Mouse (Mus musculus) megakaryocyte-erythroid progenitor cell, adult 5-6 weeks (primary cell): ENCODE data around the gene Prkaca. TPM values are rescaled to one million over a fixed set of nuclear protein-coding genes. Genes with fewer than 3 reads are reported as not detected.
"Not testable (repeated sequence)": the region's sequence is repeated elsewhere in the genome, so short reads cannot be mapped to it uniquely, and the experiment has no call there.

Source experiments
- ATAC-seq: replicated peaks from 2 replicates; pipeline ENCODE4 v1.8.0; 2016; ENCODE audit warnings: mild to moderate bottlenecking, inconsistent platforms; ENCODE audit not compliant: severe bottlenecking, poor library complexity, low FRiP score, low TSS enrichment
- total RNA-seq, 2 experiments: library from RNA; stranded (forward) in 1 of 2; stranded (reverse) in 1 of 2; fragments of 200-1000, 215-1000 nt in 1 of 2; fragments of >200 nt in 1 of 2; fragmentation: Nextera tagmentation in 1 of 2; gene quantifications; 2 replicates each; pipeline ENCODE4 v1.2.3; 2014 to 2017

Gene Prkaca
- total RNA-seq, 2 experiments from 2014 or later = 31.1 to 35.2 TPM

DNA sequence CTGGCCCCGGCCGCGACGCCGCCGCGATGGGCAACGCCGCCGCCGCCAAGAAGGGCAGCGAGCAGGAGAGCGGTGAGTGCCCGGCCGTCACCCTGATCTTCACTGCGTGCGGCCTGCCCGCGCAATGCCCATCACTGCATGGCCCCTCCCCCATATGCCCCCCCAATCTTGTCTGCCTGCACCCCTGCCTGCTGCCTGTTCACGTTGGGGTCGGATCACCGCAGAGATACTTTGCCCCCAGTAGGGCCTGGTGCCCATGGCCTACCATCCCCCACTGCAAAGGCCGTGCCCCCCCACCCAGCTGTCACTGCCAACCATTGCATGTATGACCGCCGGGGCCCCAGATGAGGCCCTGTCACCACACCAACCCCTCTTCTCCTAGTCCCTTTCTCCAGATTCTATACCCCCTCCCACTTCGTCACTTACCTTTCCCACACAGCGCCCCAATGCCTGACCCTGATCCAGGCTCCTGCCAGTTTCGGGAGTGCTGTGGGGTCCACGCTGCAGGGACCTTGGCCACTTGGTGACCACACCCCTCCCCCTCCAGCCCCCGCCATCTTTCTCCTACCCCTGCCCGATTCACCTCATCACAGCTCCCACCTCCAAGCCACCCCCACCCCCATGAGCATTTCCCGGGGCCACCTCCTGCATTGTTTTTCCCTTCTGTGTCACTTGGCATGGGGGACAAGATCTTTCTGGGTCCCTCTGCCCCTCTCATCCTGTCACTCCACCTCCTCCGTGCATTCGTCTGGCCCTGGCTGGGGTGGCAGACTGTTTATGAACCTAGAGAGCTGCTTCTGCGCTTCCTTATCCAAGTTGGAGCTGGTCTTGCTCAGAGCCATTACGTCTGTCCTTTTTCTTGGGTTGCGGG lies 603 bp downstream of the Prkaca start:
- no peak for ATAC-seq

DNA sequence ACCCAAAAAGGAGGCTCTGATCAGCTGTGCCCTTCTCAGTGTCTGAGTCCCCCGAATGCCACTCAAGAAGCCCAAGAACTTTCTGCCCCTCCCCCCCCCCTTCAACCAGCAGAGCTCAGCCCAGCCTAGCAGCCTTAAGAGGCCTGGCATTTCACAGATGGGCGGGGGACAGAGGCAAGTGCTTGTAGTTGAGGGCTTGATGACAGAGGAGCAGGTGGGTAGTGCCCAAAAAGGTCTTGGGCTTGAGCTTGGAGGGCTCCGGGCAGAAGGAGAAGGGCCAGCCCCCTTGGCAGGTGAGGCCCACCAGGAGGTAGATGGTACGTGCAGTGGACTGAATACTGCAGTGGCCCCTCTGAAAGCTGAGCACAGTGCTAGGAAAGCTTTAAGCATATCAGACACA lies 1.7 kb downstream of the Prkaca start:
- no peak for ATAC-seq

DNA sequence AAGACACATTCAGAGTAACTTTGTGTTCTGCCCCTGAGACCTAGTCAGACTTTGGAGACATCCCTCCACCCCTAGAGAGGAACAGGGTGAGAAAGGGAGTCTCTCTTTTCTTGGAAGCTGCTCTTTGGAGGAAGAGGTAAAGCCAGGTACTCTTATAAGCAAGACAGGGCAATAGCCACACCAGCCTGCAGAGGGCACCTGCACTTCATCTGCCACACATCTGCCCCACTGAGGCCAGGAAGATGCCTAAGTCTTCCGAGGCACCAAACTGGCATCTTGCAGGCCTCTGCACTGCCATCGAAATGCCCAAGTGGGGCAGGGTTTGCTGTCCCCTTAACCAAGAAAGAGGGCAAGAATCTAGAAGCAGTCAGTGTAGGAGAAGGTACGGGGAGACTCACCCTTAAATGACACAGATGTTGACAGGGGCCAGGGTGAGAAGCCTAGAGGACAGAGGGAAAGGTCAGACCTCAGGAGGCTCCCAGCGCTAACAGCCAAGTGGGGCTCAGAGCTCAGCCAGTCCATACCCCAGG lies 3.4 kb downstream of the Prkaca start:
- no peak for ATAC-seq

DNA sequence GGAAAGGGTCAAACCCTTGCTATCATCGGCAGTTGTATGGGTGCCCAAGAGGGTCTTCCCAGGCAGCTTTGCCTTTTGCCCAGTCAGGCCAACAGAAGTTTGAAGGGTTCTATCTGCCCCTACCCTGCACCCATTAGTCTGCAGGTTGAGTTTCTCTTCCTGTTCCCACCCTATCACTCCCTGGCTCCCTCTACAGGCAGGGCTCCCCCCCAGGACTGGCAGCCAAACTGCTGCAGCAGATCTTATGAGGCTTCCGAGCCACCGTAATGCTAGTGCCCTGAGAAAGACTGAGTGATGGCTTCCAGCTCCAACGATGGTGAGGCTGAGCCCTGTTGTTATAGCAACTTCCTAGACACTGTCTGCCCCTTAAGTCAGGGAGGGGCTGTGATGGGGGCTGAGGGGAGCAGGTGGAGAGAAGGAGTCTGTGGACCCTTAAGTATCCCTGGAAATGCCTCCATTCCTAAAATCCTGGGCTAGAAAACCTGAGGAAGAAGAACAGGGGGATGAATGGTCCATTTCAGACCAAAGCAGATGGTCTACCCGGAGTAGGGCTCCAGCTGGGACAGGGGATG lies 4.1 kb downstream of the Prkaca start:
- no peak for ATAC-seq

DNA sequence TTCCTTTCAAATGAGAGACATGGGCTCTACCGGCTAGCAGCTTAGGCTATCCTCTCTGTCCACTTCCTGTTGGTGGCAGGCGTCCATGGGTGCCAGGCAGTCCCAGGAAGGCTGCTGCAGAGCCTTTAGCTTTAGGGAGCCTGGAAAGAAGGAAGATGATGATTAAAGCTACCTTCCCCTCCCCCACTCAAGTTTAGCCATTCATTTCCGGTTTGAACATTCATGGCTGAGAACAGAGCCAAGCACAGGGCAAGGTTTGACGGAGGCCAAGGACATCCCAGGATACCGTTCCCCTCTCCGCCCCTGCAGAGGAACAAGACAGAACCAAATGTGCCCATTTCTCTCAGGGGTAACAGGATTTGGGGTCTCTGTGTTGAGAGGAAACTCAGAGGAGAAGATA lies 4.9 kb downstream of the Prkaca start:
- ATAC-seq = no peak

DNA sequence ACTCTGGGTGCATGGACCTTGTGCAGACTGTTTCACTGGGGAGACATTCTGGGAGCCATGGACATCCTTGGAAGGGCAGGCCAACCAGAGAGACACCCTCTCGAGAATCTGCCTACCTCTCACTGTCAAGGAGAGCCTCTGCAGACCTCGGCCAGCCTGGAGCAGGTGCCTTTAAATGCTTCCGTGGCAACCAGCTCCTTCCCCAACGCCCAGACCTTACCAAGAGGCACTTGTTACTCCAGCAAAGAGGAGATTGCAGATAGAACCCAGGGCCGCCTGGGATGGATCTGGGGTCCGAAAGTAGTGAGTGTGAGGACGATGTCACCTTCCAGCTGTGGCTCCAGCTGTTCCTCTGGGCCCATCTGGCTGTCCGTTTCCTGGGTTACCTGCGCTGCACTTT lies 5.4 kb downstream of the Prkaca start:
- ATAC-seq = no peak

DNA sequence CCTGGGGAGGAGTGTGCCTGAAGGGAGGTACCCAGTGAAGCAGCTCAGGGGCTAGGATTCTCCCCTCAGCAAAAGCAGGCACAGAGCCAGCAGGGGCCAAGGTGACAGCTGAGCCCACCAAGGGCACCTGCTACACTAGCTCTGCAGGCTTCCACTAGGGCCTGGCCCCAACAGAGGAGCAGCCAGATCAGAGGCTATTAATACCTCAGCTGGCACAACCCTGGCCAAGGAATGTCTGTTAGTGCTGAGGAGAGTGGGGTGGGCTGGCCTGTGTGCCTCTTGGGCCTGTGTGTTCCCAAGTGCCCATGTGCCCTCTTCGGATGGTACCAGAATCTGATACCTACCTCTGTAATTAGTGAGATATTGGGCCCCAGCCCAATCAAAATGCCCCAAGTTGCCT lies 7.5 kb downstream of the Prkaca start:
- ATAC-seq = no peak

DNA sequence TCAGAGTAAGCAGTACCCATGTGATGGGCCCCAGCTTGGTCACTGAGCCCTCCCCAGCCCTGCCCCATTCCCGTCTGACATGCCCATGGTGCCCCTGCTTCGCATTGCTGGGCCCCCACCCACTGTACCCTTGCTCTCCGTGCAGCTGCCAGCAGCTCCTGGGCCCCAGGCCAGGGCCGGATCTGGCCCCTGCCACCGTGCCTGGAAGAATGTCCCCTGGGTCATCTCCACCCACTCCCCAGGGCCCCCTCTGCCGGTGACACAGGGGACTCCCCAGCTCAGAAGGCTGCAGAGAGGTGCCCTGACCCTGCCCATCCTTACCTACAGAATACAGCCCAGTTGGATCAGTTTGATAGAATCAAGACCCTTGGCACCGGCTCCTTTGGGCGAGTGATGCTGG lies 8.1 kb downstream of the Prkaca start:
- ATAC-seq = no peak

DNA sequence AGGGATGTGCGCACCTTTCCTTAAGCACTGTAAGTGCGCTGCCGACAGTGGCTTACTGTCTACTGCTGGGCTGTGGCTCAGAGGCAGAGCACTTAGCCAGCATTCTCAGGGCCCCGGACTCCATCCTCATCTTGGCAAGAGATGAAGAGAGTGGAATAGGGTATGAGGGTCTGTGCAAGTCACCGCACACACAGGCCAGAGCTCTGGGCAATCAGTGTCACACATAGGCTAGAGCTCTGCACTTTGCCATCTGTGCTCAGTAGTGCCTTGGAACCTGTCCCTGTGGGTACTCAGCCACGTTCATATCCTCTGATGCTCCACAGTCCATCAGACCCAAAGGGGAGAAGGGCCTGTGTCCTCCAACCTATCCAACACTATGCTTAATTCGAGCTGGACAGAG lies 8.7 kb downstream of the Prkaca start:
- no peak for ATAC-seq

DNA sequence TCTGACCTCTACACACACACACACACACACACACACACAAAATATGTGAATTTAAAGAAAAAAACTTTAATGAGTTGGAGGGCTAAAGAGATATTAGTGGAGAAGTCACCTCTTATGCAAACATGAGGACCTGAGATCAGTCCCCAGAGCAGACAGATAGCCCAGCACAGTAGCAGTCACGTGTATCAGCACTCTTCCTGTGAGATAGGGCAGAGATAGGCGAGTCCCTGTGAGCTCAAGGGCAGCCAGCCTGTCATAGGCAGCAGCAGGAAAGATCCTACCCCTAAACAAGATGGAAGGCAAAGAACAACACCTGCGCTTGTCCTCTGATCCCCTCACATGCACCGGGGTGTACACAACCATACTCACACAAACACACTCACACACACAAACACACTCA lies 9.7 kb downstream of the Prkaca start:
- ATAC-seq = peak; percentile 72

DNA sequence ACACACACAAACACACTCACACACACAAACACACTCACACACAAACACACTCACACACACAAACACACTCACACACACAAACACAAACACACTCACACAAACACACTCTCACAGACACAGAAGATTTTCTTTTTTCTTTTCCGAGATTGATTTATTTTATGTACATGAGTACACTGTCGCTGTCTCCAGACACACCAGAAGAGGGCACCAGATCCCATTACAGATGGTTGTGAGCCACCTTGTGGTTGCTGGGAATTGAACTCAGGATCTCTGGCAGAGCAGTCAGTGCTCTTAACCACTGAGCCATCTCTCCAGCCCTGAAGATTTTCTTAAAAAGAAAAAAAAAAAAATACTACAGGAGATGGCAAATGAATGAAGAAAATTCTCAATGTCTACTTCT lies 10.4 kb downstream of the Prkaca start:
- ATAC-seq = not testable (repeated sequence)

DNA sequence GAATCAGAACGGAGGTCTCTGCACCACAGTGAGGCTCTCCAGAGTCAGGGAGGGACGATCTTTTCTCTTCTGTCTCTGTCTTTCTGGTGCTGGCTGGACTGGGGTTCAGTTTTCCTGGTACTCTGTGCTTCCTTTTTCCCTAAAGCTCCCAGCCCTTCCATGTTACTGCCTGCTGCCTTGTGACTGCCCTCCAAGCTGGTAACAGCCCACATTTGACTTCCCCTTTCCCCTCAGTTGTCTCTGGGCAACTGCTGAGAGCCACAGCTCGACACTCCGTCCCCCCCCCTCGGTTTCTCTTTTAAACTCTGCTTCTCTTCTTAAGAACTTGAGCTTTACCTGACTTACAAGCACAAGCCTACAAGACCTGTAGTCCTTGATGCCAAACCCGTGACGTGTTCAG lies 16.4 kb downstream of the Prkaca start:
- no peak for ATAC-seq

DNA sequence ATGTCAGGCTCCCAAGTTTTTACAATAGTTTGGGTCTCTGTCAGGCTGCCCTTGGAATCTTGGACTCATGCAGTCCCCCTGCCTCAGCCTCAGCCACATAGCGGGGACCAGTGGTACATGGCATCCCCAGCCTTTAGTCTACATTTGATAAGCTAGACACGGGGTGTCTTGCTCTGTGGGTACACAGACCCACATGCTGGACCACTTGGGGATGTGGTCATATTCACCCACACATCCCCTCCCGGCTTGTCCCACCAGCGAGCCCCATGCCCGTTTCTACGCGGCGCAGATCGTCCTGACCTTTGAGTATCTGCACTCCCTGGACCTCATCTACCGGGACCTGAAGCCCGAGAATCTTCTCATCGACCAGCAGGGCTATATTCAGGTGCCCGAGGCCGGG lies 17.4 kb downstream of the Prkaca start:
- no peak for ATAC-seq

DNA sequence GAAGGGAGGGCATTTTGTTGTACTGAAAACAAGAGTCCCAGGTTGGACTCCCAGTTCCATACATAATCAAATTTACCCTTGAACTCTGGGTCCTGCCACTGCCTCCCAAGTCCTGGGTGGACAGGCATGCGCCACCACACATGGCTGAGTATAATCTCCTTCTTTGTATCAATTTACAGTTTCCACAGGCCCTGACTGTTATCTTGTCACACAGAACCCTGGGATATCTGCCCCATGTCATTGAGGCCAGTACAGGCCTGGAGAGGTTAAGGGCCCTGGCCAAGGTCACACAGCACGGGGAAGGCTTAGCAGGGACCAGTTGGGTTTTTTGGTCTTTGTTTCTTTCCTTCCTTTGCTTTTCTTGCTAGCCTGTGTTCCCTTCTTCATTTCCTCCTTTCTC lies 19.7 kb downstream of the Prkaca start:
- peak; percentile 57 for ATAC-seq

DNA sequence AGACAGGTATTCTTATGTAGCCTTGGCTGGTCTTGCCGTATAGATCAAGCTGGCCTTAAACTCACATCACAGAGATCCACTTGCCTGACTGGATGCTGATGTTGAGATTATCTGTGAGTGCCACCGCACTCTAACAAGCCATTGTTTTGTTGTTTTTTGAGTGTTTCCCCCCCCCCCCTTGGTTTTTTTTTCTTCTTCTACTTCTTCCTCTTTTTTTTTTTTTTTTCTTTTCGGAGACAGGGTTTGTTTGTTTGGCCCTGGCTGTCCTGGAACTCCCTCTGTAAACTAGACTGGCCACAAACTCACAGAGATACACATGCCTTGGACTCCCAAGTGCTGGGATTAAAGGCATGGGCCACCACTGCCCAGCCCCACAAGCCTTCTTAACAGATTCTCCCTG lies 21.2 kb downstream of the Prkaca start:
- no peak for ATAC-seq

DNA sequence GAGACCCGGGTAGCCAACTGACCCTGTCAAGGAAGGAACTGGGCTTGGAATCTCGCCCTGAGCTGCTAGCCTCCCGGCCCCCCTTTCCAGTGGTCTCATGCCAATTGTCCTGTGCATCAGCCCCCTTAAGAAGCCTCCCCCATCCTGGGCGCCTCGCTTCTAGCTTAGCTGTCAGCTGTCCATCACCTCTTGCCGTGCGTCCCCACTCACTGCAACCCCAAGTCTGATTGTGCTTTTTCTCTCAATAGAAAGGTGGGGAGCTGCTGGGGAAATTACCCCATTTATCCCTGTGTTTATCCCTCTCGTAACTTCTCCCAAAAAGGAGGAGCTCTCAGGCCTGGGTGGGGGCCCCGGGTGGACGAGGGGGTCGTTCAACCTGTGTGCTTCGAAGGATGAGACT lies 23.2 kb downstream of the Prkaca start:
- ATAC-seq = no peak

DNA sequence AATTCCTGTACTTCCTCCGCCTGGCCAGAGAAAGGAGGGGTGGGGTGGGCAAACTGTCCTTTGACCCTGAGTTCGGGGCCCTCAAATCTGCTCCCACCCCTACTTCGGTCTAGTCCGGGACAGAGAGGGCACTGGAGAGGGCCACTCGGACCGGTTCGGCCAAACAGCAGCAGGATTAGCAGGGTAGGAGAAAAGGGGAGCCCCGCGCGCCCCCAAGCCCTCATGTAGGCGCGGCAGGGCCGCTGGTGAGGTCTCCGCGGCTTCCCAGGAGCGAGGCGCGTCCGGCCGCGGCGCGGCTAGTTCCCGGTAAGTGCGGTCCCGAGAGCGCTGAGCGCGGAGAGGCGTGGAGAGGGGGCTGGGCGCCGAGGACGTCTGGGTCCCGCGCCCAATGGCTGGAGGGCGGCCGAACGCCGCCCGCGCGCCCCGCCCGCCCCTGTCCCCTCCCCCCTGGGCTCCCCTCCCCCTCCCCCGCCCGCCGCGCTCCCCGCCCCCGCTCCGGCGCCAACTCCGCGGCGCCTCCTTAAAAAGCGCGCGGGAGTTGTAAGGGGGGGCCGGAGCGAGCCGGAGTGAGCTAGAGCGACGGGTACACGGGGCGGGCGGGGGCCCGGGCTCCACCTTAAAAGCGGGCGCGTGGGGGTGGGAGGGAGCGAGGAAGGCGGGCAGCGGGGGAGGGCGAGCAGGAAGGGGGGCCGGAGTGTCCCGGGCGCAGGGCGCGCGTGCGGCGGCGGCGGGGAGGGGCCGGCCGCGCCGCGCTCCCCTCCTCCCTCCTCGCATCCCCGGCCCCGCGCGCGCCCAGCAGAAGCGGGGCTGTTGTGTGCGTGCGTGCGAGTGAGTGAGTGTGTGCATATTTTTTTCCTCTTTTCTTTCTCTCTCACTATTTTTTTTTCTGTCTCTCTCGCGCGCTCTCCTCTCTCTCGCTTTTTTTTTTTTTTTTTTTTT lies 24.0 kb downstream of the Prkaca start:
- peak; percentile 70 for ATAC-seq

DNA sequence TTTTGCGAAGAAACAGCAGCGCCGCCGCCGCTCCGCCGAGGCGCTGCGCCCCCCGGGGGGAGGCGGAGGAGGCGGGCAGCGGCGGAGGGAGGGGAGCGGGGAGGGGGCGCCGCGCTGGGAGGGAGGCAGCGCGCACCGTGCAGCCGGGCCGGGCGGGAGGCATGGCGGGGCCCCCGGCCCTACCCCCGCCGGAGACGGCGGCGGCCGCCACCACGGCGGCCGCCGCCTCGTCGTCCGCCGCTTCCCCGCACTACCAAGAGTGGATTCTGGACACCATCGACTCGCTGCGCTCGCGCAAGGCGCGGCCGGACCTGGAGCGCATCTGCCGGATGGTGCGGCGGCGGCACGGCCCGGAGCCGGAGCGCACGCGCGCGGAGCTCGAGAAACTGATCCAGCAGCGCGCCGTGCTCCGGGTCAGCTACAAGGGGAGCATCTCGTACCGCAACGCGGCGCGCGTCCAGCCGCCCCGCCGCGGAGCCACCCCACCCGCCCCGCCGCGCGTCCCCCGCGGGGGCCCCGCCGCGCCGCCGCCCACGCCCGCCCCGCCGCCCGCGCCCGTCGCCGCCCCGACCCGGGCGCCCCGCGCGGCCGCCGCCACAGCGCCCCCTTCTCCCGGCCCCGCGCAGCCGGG lies 24.8 kb downstream of the Prkaca start, which contains the start of gene Samd1:
Samd1 (plus strand) TSS at position 162 of the 631 bp plus-strand sequence.
- ATAC-seq = no peak
